In the genomic region with DNA sequence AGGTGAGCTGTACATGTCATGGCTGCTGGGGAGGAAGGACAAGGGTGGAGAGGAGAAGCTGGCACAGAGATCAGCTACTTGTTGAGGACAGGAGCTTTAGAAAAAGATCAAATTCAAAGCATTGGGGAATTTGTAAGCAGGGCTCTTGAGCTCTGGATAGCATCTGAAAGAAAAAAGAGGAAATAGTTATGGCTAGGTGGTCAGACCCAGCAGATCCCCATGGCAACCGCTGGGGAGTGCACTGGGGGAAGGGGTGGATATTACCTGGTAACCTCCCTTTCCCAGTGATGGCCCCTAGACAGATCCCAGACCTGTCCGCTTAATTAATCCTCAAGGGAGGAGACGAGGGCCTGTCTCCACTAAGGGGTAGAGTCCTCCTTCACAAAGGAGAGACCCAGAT, we compare ENCODE assay signal across 19 mouse cellular contexts. TPM values are rescaled to one million over a fixed set of nuclear protein-coding genes. Genes with fewer than 3 reads are reported as not detected.
"Had no signal": no experiment of that assay in that cellular context is flagged by ENCODE, and none has a peak within 500 bp of the region (broad histone marks: within the 10 kb centered on the region; RNA-seq: fewer than 3 reads in every experiment).

No protein-coding gene starts in this region.

- H3K9me3 ChIP-seq: liver, embryonic 15.5 days; midbrain, embryonic 15.5 days; stomach, embryonic 15.5 days had no signal

- ATAC-seq: intestine, postnatal 0 days; lung, postnatal 0 days; midbrain, embryonic 15.5 days had no signal

- H3K4me3 ChIP-seq: limb, embryonic 13.5 days; liver, embryonic 15.5 days; megakaryocyte, embryonic 14.5 days; midbrain, embryonic 15.5 days; neural tube, embryonic 13.5 days; stomach, embryonic 15.5 days had no signal

- H3K36me3 ChIP-seq: limb, embryonic 13.5 days; liver, embryonic 15.5 days; midbrain, embryonic 15.5 days; neural tube, embryonic 13.5 days; stomach, embryonic 15.5 days had no signal

- H3K27me3 ChIP-seq: liver, embryonic 15.5 days; megakaryocyte, embryonic 14.5 days; midbrain, embryonic 15.5 days; stomach, embryonic 15.5 days had no signal

- H3K27ac ChIP-seq: limb, embryonic 13.5 days; liver, embryonic 15.5 days; midbrain, embryonic 15.5 days; neural tube, embryonic 13.5 days; stomach, embryonic 15.5 days had no signal

- DNase-seq: kidney, adult 8-10 months; kidney, postnatal 25 days; left cerebral cortex, postnatal 4 days; lung, adult 2 months; lung, postnatal 36 days; retina, postnatal 1 day; right cerebral cortex, postnatal 4 days; thymus, adult 2 months; thymus, postnatal 36 days had no signal

- H3K4me2 ChIP-seq: limb, embryonic 13.5 days; liver, embryonic 11.5 days; liver, embryonic 15.5 days; midbrain, embryonic 11.5 days; midbrain, embryonic 15.5 days; neural tube, embryonic 13.5 days; stomach, embryonic 15.5 days had no signal

- H3K9ac ChIP-seq: limb, embryonic 13.5 days; liver, embryonic 15.5 days; midbrain, embryonic 15.5 days; neural tube, embryonic 13.5 days; stomach, embryonic 15.5 days had no signal

RNA-seq across cellular contexts. Expression of a gene that starts 5.2 kb away (rescaled TPM):
- polyA plus RNA-seq: limb, embryonic 13.5 days; liver, embryonic 15.5 days had no signal
